Mouse (Mus musculus): ENCODE measurements around the gene Dennd5b. TPM values are rescaled to one million over a fixed set of nuclear protein-coding genes. Genes with fewer than 3 reads are reported as not detected.

Dennd5b gene
- polyA plus RNA-seq, 1 experiment from 2014 or later: 30.0 TPM

DNA sequence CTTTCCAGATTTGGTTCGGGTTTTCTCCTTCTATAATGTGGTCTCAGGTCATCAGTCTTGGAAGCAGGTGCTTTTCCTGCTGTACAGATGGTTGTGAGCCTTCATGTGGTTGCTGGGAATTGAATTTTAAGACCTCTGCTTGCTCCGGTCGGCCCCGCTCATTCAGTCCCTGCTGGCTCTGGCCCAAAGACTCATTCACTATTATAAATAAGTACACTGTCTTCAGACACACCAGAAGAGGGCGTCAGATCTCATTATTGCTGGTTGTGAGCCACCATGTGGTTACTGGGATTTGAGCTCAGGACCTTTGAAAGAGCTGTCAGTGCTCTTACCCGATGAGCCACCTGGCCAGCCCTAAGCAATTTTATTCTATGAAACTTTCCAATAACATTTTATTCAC, 6.1 kb downstream of the Dennd5b start:
- H3K9ac ChIP-seq (ENCODE audit: low read depth, low read length): no peak overlapping the region
- H3K4me2 ChIP-seq (replicated peaks; ENCODE audit: low read depth, low read length): no peak overlapping the region
- no peaks in the 10 kb centered on the region for H3K27me3 ChIP-seq (ENCODE audit: control insufficient read depth, insufficient read depth, low read length)
- ATAC-seq (ENCODE audit: low FRiP score) (no peak), DNase-seq (ENCODE audit: low spot score) (no peak)
- no peaks in the 10 kb centered on the region for H3K36me3 ChIP-seq (ENCODE audit: control insufficient read depth, insufficient read depth, low read length)
- H3K4me1 ChIP-seq (replicated peaks; ENCODE audit: control insufficient read depth, insufficient read depth, low read length): 0 out of 2 replicates have a peak, but pooled peaks cover 2% of the 10 kb centered on the region
- no peak overlapping the region for H3K4me3 ChIP-seq (ENCODE audit: low read depth, low read length)
- H3K9me3 ChIP-seq (ENCODE audit: control insufficient read depth, low read length): no peaks in the 10 kb centered on the region
- WGBS: 86% methylated on average over 6 of the region's 6 CpGs
- no peak overlapping the region for H3K27ac ChIP-seq (ENCODE audit: low read depth, low read length)

DNA sequence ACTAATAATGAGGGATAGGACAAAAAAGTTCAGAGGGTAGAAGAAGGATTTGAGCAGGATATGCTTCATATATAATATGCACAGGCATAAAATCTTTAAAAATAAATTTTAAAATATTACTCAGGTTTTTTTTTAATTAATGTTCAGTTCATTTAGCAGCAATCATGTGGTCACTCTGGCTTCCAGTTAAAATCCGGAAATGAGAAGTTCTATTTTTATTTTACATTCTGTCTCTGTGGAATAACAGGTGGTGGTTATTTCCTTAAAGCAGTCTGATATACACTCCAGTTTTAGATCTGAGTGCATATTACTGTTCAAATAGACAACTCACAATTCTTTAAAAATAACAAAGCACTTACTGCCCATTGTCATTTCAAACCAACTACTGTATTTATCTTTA, 6.9 kb downstream of the Dennd5b start:
- Histone ChIP-seq H3K36me3 (ENCODE audit: control insufficient read depth, insufficient read depth, low read length) (no peaks in the 10 kb centered on the region), H3K27me3 (ENCODE audit: control insufficient read depth, insufficient read depth, low read length) (no peaks in the 10 kb centered on the region), H3K9ac (ENCODE audit: low read depth, low read length) (no peak overlapping the region), H3K4me2 (replicated peaks; ENCODE audit: low read depth, low read length) (no peak overlapping the region), H3K27ac (ENCODE audit: low read depth, low read length) (no peak overlapping the region), H3K4me3 (ENCODE audit: low read depth, low read length) (no peak overlapping the region), H3K9me3 (ENCODE audit: control insufficient read depth, low read length) (no peaks in the 10 kb centered on the region), H3K4me1 (replicated peaks; ENCODE audit: control insufficient read depth, insufficient read depth, low read length) (0 out of 2 replicates have a peak, but pooled peaks cover 2% of the 10 kb centered on the region)
- no peak for DNase-seq (ENCODE audit: low spot score)
- no peak for ATAC-seq (ENCODE audit: low FRiP score)
- 95% methylated on average over 1 of the region's 1 CpGs for WGBS

DNA sequence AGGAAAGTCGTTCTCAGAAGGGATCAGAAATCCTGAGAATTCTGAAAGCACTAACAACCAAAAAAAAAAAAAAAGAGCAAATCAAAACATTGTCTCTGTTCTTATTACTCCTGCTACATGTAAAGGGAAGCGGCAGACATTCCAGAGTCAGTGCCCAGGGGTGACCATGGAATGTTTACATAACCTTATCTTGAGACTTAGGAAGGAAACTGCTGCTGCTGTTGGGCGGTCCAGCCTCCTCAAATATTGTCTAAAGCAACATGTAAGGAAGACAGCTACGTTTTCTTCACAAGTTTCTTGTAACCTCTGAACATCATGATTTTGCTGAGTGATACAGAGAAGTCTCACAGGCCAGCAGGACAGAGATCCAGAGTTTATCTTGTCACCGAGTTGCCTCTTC, 8.0 kb downstream of the Dennd5b start:
- H3K4me2 ChIP-seq (replicated peaks; ENCODE audit: low read depth, low read length): no peak overlapping the region
- H3K27me3 ChIP-seq (ENCODE audit: control insufficient read depth, insufficient read depth, low read length): no peaks in the 10 kb centered on the region
- ATAC-seq (ENCODE audit: low FRiP score) (no peak), DNase-seq (ENCODE audit: low spot score) (no peak)
- H3K4me3 ChIP-seq (ENCODE audit: low read depth, low read length): no peak overlapping the region
- no peak overlapping the region for H3K27ac ChIP-seq (ENCODE audit: low read depth, low read length)
- H3K36me3 ChIP-seq (ENCODE audit: control insufficient read depth, insufficient read depth, low read length): no peaks in the 10 kb centered on the region
- 63% methylated on average over 5 of the region's 5 CpGs for WGBS
- no peaks in the 10 kb centered on the region for H3K4me1 ChIP-seq (replicated peaks; ENCODE audit: control insufficient read depth, insufficient read depth, low read length)
- no peak overlapping the region for H3K9ac ChIP-seq (ENCODE audit: low read depth, low read length)
- no peaks in the 10 kb centered on the region for H3K9me3 ChIP-seq (ENCODE audit: control insufficient read depth, low read length)

DNA sequence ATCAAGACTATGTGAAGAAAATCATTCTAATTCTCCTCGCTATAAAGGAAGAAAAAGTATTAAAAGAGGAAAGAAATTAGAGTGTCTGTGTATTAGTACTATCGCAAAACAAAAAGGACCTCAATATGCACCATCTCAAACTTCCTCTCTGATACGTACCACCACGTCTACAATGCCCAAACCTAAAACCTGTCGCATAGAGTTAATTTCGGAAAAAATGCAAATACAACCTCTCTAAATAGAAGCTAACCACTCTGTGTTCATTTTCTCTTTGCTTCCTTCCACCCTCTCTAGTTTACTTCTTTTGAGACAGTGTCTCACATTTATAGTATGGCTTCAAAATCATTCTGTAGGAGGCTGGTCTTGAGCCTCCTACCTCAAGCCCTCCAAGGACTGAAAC, 9.1 kb downstream of the Dennd5b start:
- Histone ChIP-seq H3K9ac (ENCODE audit: low read depth, low read length) (no peak overlapping the region), H3K9me3 (ENCODE audit: control insufficient read depth, low read length) (no peaks in the 10 kb centered on the region), H3K4me3 (ENCODE audit: low read depth, low read length) (no peak overlapping the region), H3K27ac (ENCODE audit: low read depth, low read length) (no peak overlapping the region), H3K27me3 (ENCODE audit: control insufficient read depth, insufficient read depth, low read length) (no peaks in the 10 kb centered on the region), H3K36me3 (ENCODE audit: control insufficient read depth, insufficient read depth, low read length) (no peaks in the 10 kb centered on the region), H3K4me1 (replicated peaks; ENCODE audit: control insufficient read depth, insufficient read depth, low read length) (no peaks in the 10 kb centered on the region), H3K4me2 (replicated peaks; ENCODE audit: low read depth, low read length) (no peak overlapping the region)
- 95% methylated on average over 6 of the region's 6 CpGs for WGBS
- no peak for DNase-seq (ENCODE audit: low spot score)
- no peak for ATAC-seq (ENCODE audit: low FRiP score)

DNA sequence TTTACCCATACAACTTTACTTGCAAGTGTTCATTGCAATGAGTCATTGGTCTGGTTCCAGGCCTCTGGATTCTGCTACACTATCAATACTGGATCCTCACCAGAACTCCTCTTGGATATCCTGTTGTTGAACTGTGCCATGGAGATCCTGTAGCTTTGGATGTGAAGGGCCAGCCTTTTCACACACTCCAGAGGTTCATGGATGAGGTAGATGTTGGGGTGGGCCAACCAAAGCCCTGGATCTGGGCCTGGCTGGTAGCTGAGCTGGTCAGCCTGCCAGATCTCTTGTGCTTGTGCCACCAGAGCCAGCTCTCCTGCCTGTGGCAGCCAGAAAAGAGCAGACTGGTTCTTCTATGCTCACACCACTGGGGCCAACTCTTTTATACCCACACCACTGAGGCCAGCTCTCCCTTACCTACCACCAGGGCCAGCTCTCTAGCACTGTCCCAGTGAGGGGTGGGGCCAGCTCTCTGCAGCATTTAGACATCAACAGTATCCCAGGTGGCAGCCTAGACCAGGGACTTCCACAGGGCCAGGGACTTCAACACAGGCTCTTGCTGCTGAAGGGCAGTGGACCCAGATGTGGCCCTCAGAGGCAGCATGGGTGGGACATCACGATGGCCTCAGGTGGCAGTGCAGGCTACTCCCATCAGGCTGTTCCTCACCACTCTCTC, 24.2 kb downstream of the Dennd5b start:
- DNase-seq (ENCODE audit: low spot score) (no peak), ATAC-seq (ENCODE audit: low FRiP score) (no peak)
- Histone ChIP-seq H3K4me3 (ENCODE audit: low read depth, low read length) (no peak overlapping the region), H3K36me3 (ENCODE audit: control insufficient read depth, insufficient read depth, low read length) (no peaks in the 10 kb centered on the region), H3K9ac (ENCODE audit: low read depth, low read length) (no peak overlapping the region), H3K9me3 (ENCODE audit: control insufficient read depth, low read length) (no peaks in the 10 kb centered on the region), H3K27ac (ENCODE audit: low read depth, low read length) (no peak overlapping the region), H3K4me1 (replicated peaks; ENCODE audit: control insufficient read depth, insufficient read depth, low read length) (no peaks in the 10 kb centered on the region), H3K4me2 (replicated peaks; ENCODE audit: low read depth, low read length) (no peak overlapping the region), H3K27me3 (ENCODE audit: control insufficient read depth, insufficient read depth, low read length) (no peaks in the 10 kb centered on the region)
- 92% methylated on average over 1 of the region's 1 CpGs for WGBS

DNA sequence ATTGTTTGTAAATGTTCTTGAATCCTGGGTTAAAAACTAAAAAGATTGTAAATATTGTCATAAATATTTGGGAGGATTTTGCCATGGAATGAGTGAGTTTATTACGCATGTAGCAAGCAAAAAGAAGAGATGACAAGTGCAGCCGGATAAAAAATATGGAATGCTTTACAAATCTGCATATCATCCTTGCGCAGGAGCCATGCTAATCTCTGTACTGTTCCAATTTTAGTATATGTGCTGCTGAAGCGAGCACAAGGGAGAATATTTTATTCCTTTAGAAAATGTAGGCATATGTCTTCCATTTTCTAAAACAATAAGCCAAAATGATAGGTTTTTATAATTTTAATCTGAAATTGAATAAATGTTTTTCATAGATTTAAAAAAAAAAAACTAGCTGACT, 27.6 kb downstream of the Dennd5b start:
- no peak overlapping the region for H3K4me3 ChIP-seq (ENCODE audit: low read depth, low read length)
- no peak overlapping the region for H3K27ac ChIP-seq (ENCODE audit: low read depth, low read length)
- no peak overlapping the region for H3K9ac ChIP-seq (ENCODE audit: low read depth, low read length)
- no peaks in the 10 kb centered on the region for H3K36me3 ChIP-seq (ENCODE audit: control insufficient read depth, insufficient read depth, low read length)
- no peak overlapping the region for H3K4me2 ChIP-seq (replicated peaks; ENCODE audit: low read depth, low read length)
- H3K4me1 ChIP-seq (replicated peaks; ENCODE audit: control insufficient read depth, insufficient read depth, low read length): no peaks in the 10 kb centered on the region
- H3K27me3 ChIP-seq (ENCODE audit: control insufficient read depth, insufficient read depth, low read length): no peaks in the 10 kb centered on the region
- 96% methylated on average over 4 of the region's 4 CpGs for WGBS
- DNase-seq (ENCODE audit: low spot score): no peak
- no peaks in the 10 kb centered on the region for H3K9me3 ChIP-seq (ENCODE audit: control insufficient read depth, low read length)
- no peak for ATAC-seq (ENCODE audit: low FRiP score)

DNA sequence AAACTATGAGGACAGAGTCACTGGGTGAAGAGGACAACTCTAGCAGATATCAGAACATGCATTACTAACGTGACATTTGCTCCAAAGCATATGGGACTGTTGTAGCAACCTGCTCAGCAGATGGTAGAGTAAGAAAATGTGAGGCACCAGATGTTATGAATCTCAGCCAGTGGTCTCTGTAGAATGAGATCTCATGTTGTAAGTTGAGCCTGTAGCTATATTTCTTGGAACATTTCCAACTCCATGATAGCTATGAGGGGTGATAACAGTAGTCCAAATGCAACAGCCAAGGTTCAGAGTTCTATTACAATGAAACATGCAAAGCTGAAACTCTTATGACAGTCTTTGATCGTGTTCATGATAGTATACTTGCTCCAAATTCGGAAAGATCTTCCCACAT, 28.6 kb downstream of the Dennd5b start:
- H3K9ac ChIP-seq (ENCODE audit: low read depth, low read length): no peak overlapping the region
- no peaks in the 10 kb centered on the region for H3K9me3 ChIP-seq (ENCODE audit: control insufficient read depth, low read length)
- DNase-seq (ENCODE audit: low spot score): no peak
- WGBS: 92% methylated on average over 3 of the region's 3 CpGs
- H3K4me3 ChIP-seq (ENCODE audit: low read depth, low read length): no peak overlapping the region
- no peaks in the 10 kb centered on the region for H3K36me3 ChIP-seq (ENCODE audit: control insufficient read depth, insufficient read depth, low read length)
- H3K4me2 ChIP-seq (replicated peaks; ENCODE audit: low read depth, low read length): no peak overlapping the region
- ATAC-seq (ENCODE audit: low FRiP score): no peak
- no peaks in the 10 kb centered on the region for H3K27me3 ChIP-seq (ENCODE audit: control insufficient read depth, insufficient read depth, low read length)
- no peak overlapping the region for H3K27ac ChIP-seq (ENCODE audit: low read depth, low read length)
- H3K4me1 ChIP-seq (replicated peaks; ENCODE audit: control insufficient read depth, insufficient read depth, low read length): no peaks in the 10 kb centered on the region

DNA sequence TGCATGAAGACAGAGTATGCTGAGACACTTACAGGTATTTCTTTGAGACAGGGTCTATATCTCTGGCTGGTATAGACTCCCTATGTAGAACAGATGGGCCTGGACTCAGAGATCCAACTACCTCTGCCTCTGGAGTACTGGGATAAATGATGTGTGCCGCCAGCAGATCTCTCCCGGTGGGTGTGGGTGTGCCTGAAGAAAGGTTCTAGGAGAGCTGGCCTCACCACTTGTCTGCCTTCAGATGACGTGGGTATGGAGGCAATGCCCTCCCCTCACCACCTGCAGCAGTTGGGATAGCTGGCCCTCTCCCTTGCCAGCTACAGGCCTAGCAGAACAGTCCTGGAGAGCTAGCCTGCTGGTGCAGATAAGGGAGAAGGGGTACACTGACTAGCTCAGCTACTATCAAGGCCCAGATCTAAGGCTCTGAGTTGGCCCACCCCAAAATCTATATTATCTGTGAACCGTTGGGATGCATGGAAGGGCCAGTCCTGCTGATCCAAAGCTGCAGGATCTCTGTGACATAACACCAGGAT, 30.8 kb downstream of the Dennd5b start:
- 87% methylated on average over 4 of the region's 4 CpGs for WGBS
- H3K27me3 ChIP-seq (ENCODE audit: control insufficient read depth, insufficient read depth, low read length): no peaks in the 10 kb centered on the region
- H3K9ac ChIP-seq (ENCODE audit: low read depth, low read length): no peak overlapping the region
- no peak for DNase-seq (ENCODE audit: low spot score)
- H3K9me3 ChIP-seq (ENCODE audit: control insufficient read depth, low read length): no peaks in the 10 kb centered on the region
- H3K4me1 ChIP-seq (replicated peaks; ENCODE audit: control insufficient read depth, insufficient read depth, low read length): no peaks in the 10 kb centered on the region
- no peaks in the 10 kb centered on the region for H3K36me3 ChIP-seq (ENCODE audit: control insufficient read depth, insufficient read depth, low read length)
- ATAC-seq (ENCODE audit: low FRiP score): no peak
- H3K4me2 ChIP-seq (replicated peaks; ENCODE audit: low read depth, low read length): no peak overlapping the region
- H3K27ac ChIP-seq (ENCODE audit: low read depth, low read length): no peak overlapping the region
- no peak overlapping the region for H3K4me3 ChIP-seq (ENCODE audit: low read depth, low read length)

DNA sequence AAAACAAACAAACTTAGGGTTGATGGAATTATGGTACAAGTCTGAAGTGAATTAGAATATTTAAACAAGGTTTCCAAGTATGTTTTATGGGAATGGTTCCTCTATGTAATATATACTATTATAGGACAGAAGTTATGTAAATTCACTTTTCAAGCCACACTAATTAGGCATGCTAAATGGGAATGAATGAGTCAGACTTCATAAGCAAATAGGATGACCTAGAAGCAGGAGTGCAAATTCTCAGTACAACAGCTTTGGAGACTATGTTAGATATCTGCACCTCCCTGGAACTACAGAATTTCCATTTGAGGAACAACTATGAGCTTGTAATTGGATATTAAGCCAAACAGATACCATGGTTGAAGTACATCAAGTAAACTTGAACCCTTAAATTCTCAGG, 38.1 kb downstream of the Dennd5b start:
- H3K9me3 ChIP-seq (ENCODE audit: control insufficient read depth, low read length): no peaks in the 10 kb centered on the region
- H3K4me1 ChIP-seq (replicated peaks; ENCODE audit: control insufficient read depth, insufficient read depth, low read length): no peaks in the 10 kb centered on the region
- H3K36me3 ChIP-seq (ENCODE audit: control insufficient read depth, insufficient read depth, low read length): no peaks in the 10 kb centered on the region
- H3K4me2 ChIP-seq (replicated peaks; ENCODE audit: low read depth, low read length): no peak overlapping the region
- H3K27me3 ChIP-seq (ENCODE audit: control insufficient read depth, insufficient read depth, low read length): no peaks in the 10 kb centered on the region
- no peak overlapping the region for H3K27ac ChIP-seq (ENCODE audit: low read depth, low read length)
- no peak overlapping the region for H3K9ac ChIP-seq (ENCODE audit: low read depth, low read length)
- DNase-seq (ENCODE audit: low spot score) (no peak), ATAC-seq (ENCODE audit: low FRiP score) (no peak)
- H3K4me3 ChIP-seq (ENCODE audit: low read depth, low read length): no peak overlapping the region
